Mouse (Mus musculus) lung, embryonic 14.5 days (tissue): ENCODE measurements around the gene Trpv1. TPM values are rescaled to one million over a fixed set of nuclear protein-coding genes. Genes with fewer than 3 reads are reported as not detected.
A peak's percentile ranks its signal among the peaks of the same experiment; 100 is the strongest.

Source experiments
- ATAC-seq: fragments of 200-750 bp; cut with Nextera tagmentation; 2 replicates; pipeline ENCODE4 v1.8.0; 2017; ENCODE audit warnings: mild to moderate bottlenecking, moderate TSS enrichment, moderate library complexity; ENCODE audit not compliant: insufficient read depth
- DNase-seq: peaks from one replicate; pipeline ENCODE4 v3.0.0-alpha.2; 2015
- H3K27ac ChIP-seq: fragments of 300-500 bp; sonication (generic); 2 replicates; pipeline ENCODE4 v1.5.1; 2014; ENCODE audit warnings: low read depth, mild to moderate bottlenecking, moderate library complexity
- H3K27me3 ChIP-seq: fragments of 300-500 bp; sonication (generic); 2 replicates; pipeline ENCODE4 v1.6.1; 2014; ENCODE audit warnings: low read length, control low read depth; ENCODE audit not compliant: insufficient read depth
- H3K36me3 ChIP-seq: fragments of 300-500 bp; sonication (generic); 2 replicates; pipeline ENCODE4 v1.6.1; 2014; ENCODE audit warnings: control low read depth; ENCODE audit not compliant: insufficient read depth
- H3K4me1 ChIP-seq: fragments of 300-500 bp; sonication (generic); 2 replicates; pipeline ENCODE4 v1.6.1; 2014; ENCODE audit warnings: antibody characterized with exemption, control low read depth; ENCODE audit not compliant: insufficient read depth
- H3K4me2 ChIP-seq: fragments of 300-500 bp; sonication (generic); 2 replicates; pipeline ENCODE4 v1.6.1; 2014; ENCODE audit warnings: mild to moderate bottlenecking
- H3K4me3 ChIP-seq: fragments of 300-500 bp; sonication (generic); 2 replicates; pipeline ENCODE4 v1.5.1; 2014; ENCODE audit warnings: low read depth, low read length
- H3K9ac ChIP-seq: fragments of 300-500 bp; sonication (generic); 2 replicates; pipeline ENCODE4 v1.6.1; 2014
- H3K9me3 ChIP-seq: fragments of 300-500 bp; sonication (generic); 2 replicates; pipeline ENCODE4 v1.6.1; 2016; ENCODE audit warnings: low read depth, low read length, control low read depth
- CTCF ChIP-seq: IDR thresholded peaks from 2 replicates; pipeline ENCODE4 v1.5.1; 2016; ENCODE audit warnings: antibody characterized with exemption, low read depth
- WGBS: fragments of 180-500 bp; shearing (Covaris S2); extraction: QIAGEN DNeasy Blood & Tissue Kit; methylation state at CpG from one replicate; pipeline ENCODE4 v1.1.7; 2014; 5-methylcytosine and 5-hydroxymethylcytosine counted together
- polyA plus RNA-seq: library from polyadenylated mRNA; unstranded; fragments of >200 nt; fragmentation: Nextera tagmentation; extraction: Ambion mirVana; gene quantifications from 2 replicates; pipeline ENCODE4 v1.2.1, GENCODE M21; 2014

Gene Trpv1
- polyA plus RNA-seq, 1 experiment from 2014 or later: not detected

GRCm38 (mm10) chr11:73213956-73214355 is 20.1 kb upstream of the Trpv1 start:
- Histone ChIP-seq H3K27ac (no peak overlapping the region), H3K4me2 (no peak overlapping the region), H3K9me3 (no peaks in the 10 kb centered on the region), H3K4me1 (no peaks in the 10 kb centered on the region), H3K27me3 (no peaks in the 10 kb centered on the region), H3K4me3 (no peak overlapping the region), H3K9ac (no peak overlapping the region), H3K36me3 (no peaks in the 10 kb centered on the region)
- DNase-seq: no peak
- ATAC-seq: no peak
- no peak for TF ChIP-seq CTCF
- 62% methylated on average over 3 of the region's 3 CpGs for whole genome bisulfite sequencing

GRCm38 (mm10) chr11:73219671-73220070 is 14.4 kb upstream of the Trpv1 start:
- no peak overlapping the region for H3K4me2 ChIP-seq
- H3K4me1 ChIP-seq: no peaks in the 10 kb centered on the region
- TF ChIP-seq CTCF: 0 out of 2 replicates have a peak, but pooled peaks have one; percentile 19
- H3K27ac ChIP-seq: no peak overlapping the region
- WGBS: 49% methylated on average over 2 of the region's 2 CpGs
- no peaks in the 10 kb centered on the region for H3K9me3 ChIP-seq
- ATAC-seq (no peak), DNase-seq (no peak)
- H3K9ac ChIP-seq: no peak overlapping the region
- H3K4me3 ChIP-seq: no peak overlapping the region
- H3K36me3 ChIP-seq: no peaks in the 10 kb centered on the region
- H3K27me3 ChIP-seq: no peaks in the 10 kb centered on the region

GRCm38 (mm10) chr11:73220651-73221050 is 13.4 kb upstream of the Trpv1 start:
- DNase-seq (no peak), ATAC-seq (no peak)
- no peak for TF ChIP-seq CTCF
- WGBS: 84% methylated on average over 1 of the region's 1 CpGs
- Histone ChIP-seq H3K9me3 (no peaks in the 10 kb centered on the region), H3K4me1 (no peaks in the 10 kb centered on the region), H3K4me2 (no peak overlapping the region), H3K4me3 (no peak overlapping the region), H3K36me3 (no peaks in the 10 kb centered on the region), H3K27ac (no peak overlapping the region), H3K9ac (no peak overlapping the region), H3K27me3 (no peaks in the 10 kb centered on the region)

GRCm38 (mm10) chr11:73222846-73223245 is 11.2 kb upstream of the Trpv1 start:
- 21% methylated on average over 5 of the region's 5 CpGs for WGBS
- H3K4me1 ChIP-seq: no peaks in the 10 kb centered on the region
- TF ChIP-seq CTCF: no peak
- ATAC-seq (no peak), DNase-seq (no peak)
- H3K4me2 ChIP-seq: no peak overlapping the region
- H3K27ac ChIP-seq: no peak overlapping the region
- H3K9ac ChIP-seq: no peak overlapping the region
- H3K36me3 ChIP-seq: no peaks in the 10 kb centered on the region
- H3K27me3 ChIP-seq: no peaks in the 10 kb centered on the region
- H3K4me3 ChIP-seq: no peak overlapping the region
- H3K9me3 ChIP-seq: no peaks in the 10 kb centered on the region

DNA sequence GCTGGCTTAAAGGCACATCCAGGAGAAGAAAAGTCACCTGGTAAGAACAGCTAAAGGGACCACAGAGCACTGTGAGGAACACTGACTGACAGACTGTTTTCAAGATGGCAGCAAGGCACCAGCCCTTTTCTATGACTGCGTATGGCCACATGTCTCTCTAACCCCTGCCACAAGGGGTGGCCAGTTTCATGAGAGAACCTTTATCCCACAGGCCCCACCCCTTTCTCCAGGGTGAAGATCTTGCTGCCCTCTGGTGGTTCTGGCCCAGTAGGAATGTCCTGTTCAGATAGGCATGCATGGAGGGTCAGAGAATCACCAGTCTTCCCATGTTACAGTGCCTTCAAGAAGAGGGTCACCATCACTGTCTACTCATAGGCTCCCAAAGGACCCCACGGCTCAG is 10.1 kb upstream of the Trpv1 start:
- no peak for ATAC-seq
- TF ChIP-seq CTCF: peak; percentile 41
- no peaks in the 10 kb centered on the region for H3K4me1 ChIP-seq

GRCm38 (mm10) chr11:73225856-73226255 is 8.2 kb upstream of the Trpv1 start:
- H3K9ac ChIP-seq: no peak overlapping the region
- DNase-seq (no peak), ATAC-seq (no peak)
- H3K36me3 ChIP-seq: no peaks in the 10 kb centered on the region
- WGBS: 82% methylated on average over 6 of the region's 6 CpGs
- no peak overlapping the region for H3K27ac ChIP-seq
- H3K4me3 ChIP-seq: no peak overlapping the region
- no peak overlapping the region for H3K4me2 ChIP-seq
- no peaks in the 10 kb centered on the region for H3K27me3 ChIP-seq
- H3K9me3 ChIP-seq: no peaks in the 10 kb centered on the region
- no peak for TF ChIP-seq CTCF
- H3K4me1 ChIP-seq: no peaks in the 10 kb centered on the region

More for the DNA sequence above, 10.1 kb upstream of the Trpv1 start:
- no peak overlapping the region for H3K27ac ChIP-seq
- no peaks in the 10 kb centered on the region for H3K36me3 ChIP-seq
- no peaks in the 10 kb centered on the region for H3K27me3 ChIP-seq
- H3K9ac ChIP-seq: no peak overlapping the region
- H3K4me3 ChIP-seq: no peak overlapping the region
- H3K4me2 ChIP-seq: no peak overlapping the region
- H3K9me3 ChIP-seq: no peaks in the 10 kb centered on the region
- DNase-seq: no peak
- WGBS: 66% methylated on average over 2 of the region's 2 CpGs

- Histone ChIP-seq H3K27ac (no peak overlapping the region), H3K9me3 (no peaks in the 10 kb centered on the region), H3K9ac (no peak overlapping the region), H3K27me3 (no peaks in the 10 kb centered on the region), H3K4me1 (no peaks in the 10 kb centered on the region), H3K4me2 (no peak overlapping the region), H3K36me3 (no peaks in the 10 kb centered on the region), H3K4me3 (no peak overlapping the region)
- no peak for TF ChIP-seq CTCF
- WGBS: 67% methylated on average over 5 of the region's 5 CpGs
- no peak for ATAC-seq
- no peak for DNase-seq
Measured at GRCm38 (mm10) chr11:73228881-73229280, 5.2 kb upstream of the Trpv1 start.

DNA sequence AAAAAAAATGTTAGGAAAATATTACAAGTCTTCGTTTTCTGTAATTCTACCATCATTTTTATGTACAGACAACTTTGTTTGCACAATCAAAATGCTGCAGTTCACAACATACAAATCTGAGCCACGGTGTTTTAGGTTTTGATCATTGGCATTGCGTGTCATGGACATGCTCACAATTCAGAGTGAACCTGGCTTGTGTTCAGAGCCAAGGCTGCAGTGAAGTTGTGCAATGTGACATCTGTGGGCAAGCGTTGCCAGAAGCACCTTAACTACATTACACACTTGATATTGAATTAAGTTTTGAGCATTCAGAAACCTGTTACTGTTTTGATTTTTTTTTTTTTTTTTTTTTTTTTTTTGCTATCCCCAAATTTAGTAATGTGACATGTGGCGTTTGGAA is 4.0 kb upstream of the Trpv1 start:
- Histone ChIP-seq H3K4me2 (no peak overlapping the region), H3K4me1 (no peaks in the 10 kb centered on the region), H3K27ac (no peak overlapping the region), H3K9ac (no peak overlapping the region), H3K36me3 (no peaks in the 10 kb centered on the region), H3K4me3 (no peak overlapping the region), H3K27me3 (no peaks in the 10 kb centered on the region), H3K9me3 (no peaks in the 10 kb centered on the region)
- DNase-seq: no peak
- no peak for ATAC-seq
- WGBS: 80% methylated on average over 5 of the region's 5 CpGs
- TF ChIP-seq CTCF: no peak
